Mouse (Mus musculus) MN1 (cell line): ENCODE measurements around the gene Exoc1.

Experiments used
- DNase-seq: peaks from one replicate; pipeline ENCODE4 v3.0.0-alpha.2; 2016; ENCODE audit warnings: low spot score

Exoc1 gene

GRCm38 (mm10) chr5:76609702-76610370, 80.7 kb downstream of the Exoc1 start:
- no peak for DNase-seq

GRCm38 (mm10) chr5:76612867-76613499, 83.9 kb downstream of the Exoc1 start:
- DNase-seq, result no peak

GRCm38 (mm10) chr5:76615276-76615675, 86.2 kb downstream of the Exoc1 start:
- DNase-seq, result no peak

GRCm38 (mm10) chr5:76616196-76616747, 87.2 kb downstream of the Exoc1 start:
- DNase-seq, result no peak

- no peak for DNase-seq
These were observed 89.6 kb downstream of the Exoc1 start for GRCm38 (mm10) chr5:76618750-76619149.
